9 mouse cellular contexts compared by ENCODE assay signal in the genomic region with DNA sequence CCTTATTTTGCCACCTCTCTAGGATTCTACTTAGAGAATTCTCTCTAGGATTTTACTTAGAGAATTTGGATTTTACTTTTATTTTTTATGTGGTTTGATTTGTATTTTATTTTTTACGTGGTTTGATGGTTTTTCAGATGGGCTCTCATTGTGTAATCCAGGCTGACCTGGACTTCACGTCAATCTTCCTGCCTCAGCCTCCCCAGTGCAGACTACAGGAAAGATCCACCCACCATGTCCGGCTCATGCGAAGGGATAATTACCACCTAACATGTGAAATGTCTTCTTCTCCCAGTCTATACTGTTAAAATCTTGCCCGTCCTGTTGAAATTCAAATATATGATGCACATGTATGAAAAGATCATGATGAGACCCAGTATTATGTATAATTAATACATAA. TPM values are rescaled to one million over a fixed set of nuclear protein-coding genes. Genes with fewer than 3 reads are reported as not detected.
DNase-seq lines count a peak whose midpoint lies in the region; ATAC-seq and TF ChIP-seq lines count a peak whose summit lies in the region.
"Had no signal": no experiment of that assay in that cellular context is flagged by ENCODE, and none has a peak within 500 bp of the region (broad histone marks: within the 10 kb centered on the region; RNA-seq: fewer than 3 reads in every experiment).

No protein-coding gene starts in this region.

- H3K27ac ChIP-seq in kidney, embryonic 16.5 days (ENCODE audit: low read length): no peak overlapping the region
- H3K27ac ChIP-seq in embryonic facial prominence, embryonic 13.5 days: no peak overlapping the region
- no peak overlapping the region for H3K27ac ChIP-seq in intestine, embryonic 15.5 days

- no peak for ATAC-seq in kidney, embryonic 16.5 days (ENCODE audit: low FRiP score, low TSS enrichment)
- no peak for ATAC-seq in embryonic facial prominence, embryonic 13.5 days (ENCODE audit: insufficient number of reproducible peaks, insufficient read depth, low FRiP score, low TSS enrichment, low read depth)
- no peak for ATAC-seq in intestine, embryonic 15.5 days

- TF ChIP-seq POLR2A in myocyte (IDR thresholded peaks at IDR 0.05; ENCODE audit: insufficient read length, low read depth): no peak

- peaks cover 5% of the 10 kb centered on the region for H3K9me3 ChIP-seq in kidney, embryonic 16.5 days (ENCODE audit: low read length)
- H3K9me3 ChIP-seq in embryonic facial prominence, embryonic 13.5 days: no peaks in the 10 kb centered on the region
- H3K9me3 ChIP-seq in intestine, embryonic 15.5 days: no peaks in the 10 kb centered on the region

- 84% methylated on average over 5 of the region's 5 CpGs for WGBS in kidney, embryonic 16.5 days
- 85% methylated on average over 5 of the region's 5 CpGs for WGBS in embryonic facial prominence, embryonic 13.5 days
- WGBS in intestine, embryonic 15.5 days: 82% methylated on average over 5 of the region's 5 CpGs

- H3K4me1 ChIP-seq in kidney, embryonic 16.5 days (ENCODE audit: insufficient read depth, low read length): peaks cover 15% of the 10 kb centered on the region
- H3K4me1 ChIP-seq in embryonic facial prominence, embryonic 13.5 days: peaks cover 12% of the 10 kb centered on the region
- H3K4me1 ChIP-seq in intestine, embryonic 15.5 days (replicated peaks): no peaks in the 10 kb centered on the region

- H3K4me2 ChIP-seq in kidney, embryonic 16.5 days (replicated peaks; ENCODE audit: low read depth, low read length): peak overlapping the region; percentile 86
- peak overlapping the region; percentile 75 for H3K4me2 ChIP-seq in embryonic facial prominence, embryonic 13.5 days
- peak overlapping the region; percentile 77; the same call in 1 of the 2 replicates for H3K4me2 ChIP-seq in intestine, embryonic 15.5 days (replicated peaks)
- peak overlapping the region; percentile 89 for H3K4me2 ChIP-seq in myocyte (ENCODE audit: low read depth)

- no peak overlapping the region for H3K9ac ChIP-seq in kidney, embryonic 16.5 days (replicated peaks; ENCODE audit: low read length)
- no peak overlapping the region for H3K9ac ChIP-seq in embryonic facial prominence, embryonic 13.5 days
- no peak overlapping the region for H3K9ac ChIP-seq in intestine, embryonic 15.5 days

- H3K27me3 ChIP-seq in kidney, embryonic 16.5 days (ENCODE audit: insufficient read depth, low read length): no peaks in the 10 kb centered on the region
- H3K27me3 ChIP-seq in embryonic facial prominence, embryonic 13.5 days: no peaks in the 10 kb centered on the region
- no peaks in the 10 kb centered on the region for H3K27me3 ChIP-seq in intestine, embryonic 15.5 days (replicated peaks)
- no peaks in the 10 kb centered on the region for H3K27me3 ChIP-seq in myocyte (ENCODE audit: control insufficient read depth, insufficient read depth, insufficient read length)
- H3K27me3 ChIP-seq: Patski had no signal

- peaks cover 14% of the 10 kb centered on the region; the same call in 1 of the 2 replicates for H3K36me3 ChIP-seq in kidney, embryonic 16.5 days (ENCODE audit: insufficient read depth, low read length)
- H3K36me3 ChIP-seq in embryonic facial prominence, embryonic 13.5 days: peaks cover 16% of the 10 kb centered on the region
- no peaks in the 10 kb centered on the region for H3K36me3 ChIP-seq in intestine, embryonic 15.5 days
- peaks cover 8% of the 10 kb centered on the region for H3K36me3 ChIP-seq in myocyte (ENCODE audit: control insufficient read depth, insufficient read depth)

- peaks cover 63% of the 10 kb centered on the region for H3K79me2 ChIP-seq in myocyte (ENCODE audit: control insufficient read depth, insufficient read depth)

- H3ac ChIP-seq in myocyte (ENCODE audit: control insufficient read depth, insufficient read length): no peak overlapping the region

- no peak for DNase-seq in kidney, postnatal 14 days
- DNase-seq in ovary, postnatal 14 days (ENCODE audit: low spot score): no peak
- DNase-seq in ovary, postnatal 10 days (ENCODE audit: low spot score): no peak
- DNase-seq in natural killer cell, adult 2 months (ENCODE audit: low spot score in 2 of 2): no peak

- peak overlapping the region; percentile 97 for H3K4me3 ChIP-seq in kidney, embryonic 16.5 days (ENCODE audit: low read length)
- peak overlapping the region; percentile 92; the same call in 1 of the 2 replicates for H3K4me3 ChIP-seq in embryonic facial prominence, embryonic 13.5 days
- peak overlapping the region; percentile 99; the same call in 1 of the 2 replicates for H3K4me3 ChIP-seq in intestine, embryonic 15.5 days (replicated peaks)
- peak overlapping the region; percentile 49 for H3K4me3 ChIP-seq in myocyte

TF ChIP-seq in myocyte, 11 proteins besides CTCF, POLR2A, EP300 and RAD21:
- TF ChIP-seq USF1 (IDR thresholded peaks at IDR 0.05; ENCODE audit: low read depth) (no peak), MYOG (IDR thresholded peaks at IDR 0.05; ENCODE audit: control insufficient read depth in 1 of 3, insufficient read depth in 1 of 3, insufficient read length in 2 of 3, low read depth in 2 of 3) (no peak), MYOD1 (IDR thresholded peaks at IDR 0.05; ENCODE audit: control insufficient read depth in 1 of 3, insufficient read length in 2 of 3, low read depth in 2 of 3) (no peak), SRF (IDR thresholded peaks at IDR 0.05; ENCODE audit: control insufficient read depth, insufficient read length, low read depth) (no peak), MAX (IDR thresholded peaks at IDR 0.05; ENCODE audit: low read depth) (no peak), REST (IDR thresholded peaks at IDR 0.05; ENCODE audit: insufficient read depth, insufficient read length) (no peak), CEBPB (IDR thresholded peaks at IDR 0.05; ENCODE audit: insufficient read depth, poor library complexity, severe bottlenecking) (no peak), TCF3 (IDR thresholded peaks at IDR 0.05; ENCODE audit: insufficient read length, low read depth) (no peak), TCF12 (IDR thresholded peaks at IDR 0.05; ENCODE audit: insufficient read depth, poor library complexity, severe bottlenecking) (no peak), E2F4 (IDR thresholded peaks at IDR 0.05; ENCODE audit: insufficient read depth) (no peak), POLR2AphosphoS2 (IDR thresholded peaks at IDR 0.05; ENCODE audit: insufficient read length, low read depth) (no peak)

RNA-seq across cellular contexts. Expression of gene Raph1, which starts 2.2 kb away (rescaled TPM):
- polyA plus RNA-seq in kidney, embryonic 16.5 days (2015; fragmentation: Nextera tagmentation; extraction: Ambion mirVana): 36.3 and 37.8 TPM in 2 replicates
- polyA plus RNA-seq in embryonic facial prominence, embryonic 13.5 days (2015; fragmentation: Nextera tagmentation; extraction: Ambion mirVana): 26.2 and 27.6 TPM in 2 replicates
- 26.5 and 28.6 TPM in 2 replicates for polyA plus RNA-seq in intestine, embryonic 15.5 days (2015; fragmentation: Nextera tagmentation; extraction: Ambion mirVana)
- 7.4 TPM for polyA plus RNA-seq in myocyte (2012; fragmentation: generic; extraction: Trizol)

Comparison
In these comparisons a context has a peak if more than half of its experiments do, and no peak if none do; other contexts are left out.
1. H3K4me3 ChIP-seq: peak in every context shown above with its lines; median percentile 99 in intestine, embryonic 15.5 days; 97 in kidney, embryonic 16.5 days; 92 in embryonic facial prominence, embryonic 13.5 days; 49 in myocyte.